Mouse (Mus musculus) forebrain, embryonic 11.5 days (tissue): ENCODE measurements around the gene Haus7. TPM values are rescaled to one million over a fixed set of nuclear protein-coding genes. Genes with fewer than 3 reads are reported as not detected.

Experiments used
- ATAC-seq: fragments of 200-750 bp; cut with Nextera tagmentation; replicated peaks from 2 replicates; pipeline ENCODE4 v1.8.0; 2017; ENCODE audit warnings: moderate TSS enrichment; ENCODE audit not compliant: low FRiP score
- DNase-seq: peaks from one replicate; pipeline ENCODE4 v3.0.0-alpha.2; 2017; ENCODE audit warnings: low spot score
- H3K27ac ChIP-seq: fragments of 300-500 bp; sonication (generic); 2 replicates; pipeline ENCODE4 v1.5.1; 2014; ENCODE audit warnings: low read depth, low read length
- H3K27me3 ChIP-seq: fragments of 300-500 bp; sonication (generic); 2 replicates; pipeline ENCODE4 v1.6.1; 2014; ENCODE audit warnings: mild to moderate bottlenecking, low read length, mixed read lengths; ENCODE audit not compliant: control insufficient read depth, insufficient read depth
- H3K36me3 ChIP-seq: fragments of 300-500 bp; sonication (generic); 2 replicates; pipeline ENCODE4 v1.6.1; 2014; ENCODE audit warnings: mild to moderate bottlenecking, low read length, moderate library complexity, mixed read lengths; ENCODE audit not compliant: control insufficient read depth, insufficient read depth
- H3K4me1 ChIP-seq: fragments of 300-500 bp; sonication (generic); replicated peaks from 2 replicates; pipeline ENCODE4 v1.6.1; 2014; ENCODE audit warnings: low read length, mixed read lengths; ENCODE audit not compliant: control insufficient read depth, insufficient read depth
- H3K4me2 ChIP-seq: fragments of 300-500 bp; sonication (generic); 2 replicates; pipeline ENCODE4 v1.6.1; 2014; ENCODE audit warnings: low read depth, mild to moderate bottlenecking, low read length, moderate library complexity, mixed read lengths; ENCODE audit not compliant: severe bottlenecking
- H3K4me3 ChIP-seq: fragments of 300-500 bp; sonication (generic); 2 replicates; pipeline ENCODE4 v1.5.1; 2014; ENCODE audit warnings: low read depth, low read length
- H3K9ac ChIP-seq: fragments of 300-500 bp; sonication (generic); 2 replicates; pipeline ENCODE4 v1.6.1; 2014; ENCODE audit warnings: low read length
- H3K9me3 ChIP-seq: fragments of 300-500 bp; sonication (generic); 2 replicates; pipeline ENCODE4 v1.6.1; 2016; ENCODE audit warnings: low read length, mixed read lengths; ENCODE audit not compliant: control insufficient read depth
- WGBS: fragments of 180-500 bp; shearing (Covaris S2); extraction: QIAGEN DNeasy Blood & Tissue Kit; methylation state at CpG from one replicate; pipeline ENCODE4 v1.1.7; 2014; 5-methylcytosine and 5-hydroxymethylcytosine counted together
- polyA plus RNA-seq: library from polyadenylated mRNA; unstranded; fragments of >200 nt; fragmentation: Nextera tagmentation; extraction: Ambion mirVana; gene quantifications from 2 replicates; pipeline ENCODE4 v1.2.1, GENCODE M21; 2014

Gene Haus7
- polyA plus RNA-seq, 1 experiment from 2014 or later: 74.8 TPM

- 100% methylated on average over 1 of the region's 1 CpGs for WGBS
- no peak for DNase-seq
- Histone ChIP-seq H3K9me3 (no peaks in the 10 kb centered on the region), H3K27me3 (no peaks in the 10 kb centered on the region), H3K4me2 (no peak overlapping the region), H3K4me1 (no peaks in the 10 kb centered on the region), H3K9ac (no peak overlapping the region), H3K27ac (no peak overlapping the region), H3K4me3 (no peak overlapping the region), H3K36me3 (no peaks in the 10 kb centered on the region)
- ATAC-seq: no peak
These were observed 62.4 kb downstream of the Haus7 start for GRCm38 (mm10) chrX:73396446-73396845.

GRCm38 (mm10) chrX:73391481-73391880 is 67.4 kb downstream of the Haus7 start:
- WGBS: 87% methylated on average over 4 of the region's 4 CpGs

More at GRCm38 (mm10) chrX:73391481-73391880, 67.4 kb downstream of the Haus7 start:
- no peak for DNase-seq
- Histone ChIP-seq H3K4me1 (no peaks in the 10 kb centered on the region), H3K9me3 (no peaks in the 10 kb centered on the region), H3K36me3 (no peaks in the 10 kb centered on the region), H3K4me3 (no peak overlapping the region), H3K9ac (no peak overlapping the region), H3K4me2 (no peak overlapping the region), H3K27ac (no peak overlapping the region), H3K27me3 (no peaks in the 10 kb centered on the region)
- no peak for ATAC-seq

Other genes starting within 250 kb of the Haus7 start
- gene Xlr4b, start 244.7 kb downstream of the Haus7 start, polyA plus RNA-seq: 0.32 and 0.41 TPM in 2 replicates
- 16.4 and 17.4 TPM in 2 replicates for gene F8a, start 230.8 kb downstream of the Haus7 start, polyA plus RNA-seq
- gene Xlr4c, start 215.9 kb downstream of the Haus7 start, polyA plus RNA-seq: not detected in 2 replicates
- gene Xlr3c, start 193.7 kb downstream of the Haus7 start, polyA plus RNA-seq: 0.29 TPM in 1 of 2 replicates, not detected in the other
- gene Xlr5a, start 166.1 kb downstream of the Haus7 start, polyA plus RNA-seq: not detected in 2 replicates
- not detected in 2 replicates for gene Xlr5c, start 166.1 kb downstream of the Haus7 start, polyA plus RNA-seq
- not detected in 2 replicates for gene Gm45015, start 122.2 kb downstream of the Haus7 start, polyA plus RNA-seq
- 16.9 and 21.0 TPM in 2 replicates for gene Zfp275, start 116.4 kb downstream of the Haus7 start, polyA plus RNA-seq
- not detected in 2 replicates for gene Gm18336, start 60.3 kb downstream of the Haus7 start, polyA plus RNA-seq
- 0.12 and 0.13 TPM in 2 replicates for gene Zfp92, start 47.9 kb downstream of the Haus7 start, polyA plus RNA-seq
- gene Trex2, start 23.7 kb downstream of the Haus7 start, polyA plus RNA-seq: not detected in 2 replicates
- 28.6 and 32.2 TPM in 2 replicates for gene Bgn, start 24.6 kb upstream of the Haus7 start, polyA plus RNA-seq
- gene Atp2b3, start 44.0 kb upstream of the Haus7 start, polyA plus RNA-seq: 0.11 and 0.15 TPM in 2 replicates
- gene Dusp9, start 180.4 kb upstream of the Haus7 start, polyA plus RNA-seq: 4.5 and 5.5 TPM in 2 replicates
- 11.1 and 17.4 TPM in 2 replicates for gene Pnck, start 201.1 kb upstream of the Haus7 start, polyA plus RNA-seq
- 7.5 and 9.0 TPM in 2 replicates for gene Slc6a8, start 214.1 kb upstream of the Haus7 start, polyA plus RNA-seq